Mouse (Mus musculus) duodenum, adult 2 months (tissue): ENCODE results near the gene Cyp2j6. TPM values are rescaled to one million over a fixed set of nuclear protein-coding genes. Genes with fewer than 3 reads are reported as not detected.

Experiments used
- polyA plus RNA-seq: library from polyadenylated mRNA; depleted of rRNA; stranded (reverse); fragments of >200 nt; gene quantifications from 2 replicates; pipeline ENCODE4 v1.2.3, GENCODE M21; 2012; ENCODE audit warnings: low replicate concordance; rRNA removed

Gene Cyp2j6
- polyA plus RNA-seq: 21.8 and 23.9 TPM in 2 replicates

GRCm38 (mm10) chr4:96553133-96553819, at the start of gene Cyp2j6:
Cyp2j6 (minus strand) TSS chr4:96553661.

GRCm38 (mm10) chr4:96590911-96591790, 37.7 kb upstream of the Cyp2j6 start, which contains the start of gene Cyp2j9:
Cyp2j9 (minus strand) TSS chr4:96591578.

DNA sequence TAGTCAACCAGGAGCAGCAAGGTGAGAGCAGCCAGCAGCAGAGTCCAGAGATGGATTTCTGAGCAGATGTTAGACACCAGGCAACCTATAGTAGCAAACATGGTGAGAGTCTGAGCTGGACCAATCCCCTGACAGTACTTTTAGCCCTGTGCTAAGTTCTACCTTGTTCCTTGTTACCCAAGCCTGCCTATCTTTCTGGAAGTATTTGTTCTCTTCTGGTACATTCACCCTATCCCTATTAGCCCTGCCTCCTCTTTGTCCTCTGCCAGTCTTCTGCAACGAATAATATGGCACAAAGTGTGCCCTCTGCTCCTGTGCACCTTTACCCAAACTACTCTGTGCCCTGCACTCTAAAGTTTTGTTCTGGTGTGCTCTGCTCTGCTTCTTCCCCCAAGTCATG, 46.2 kb downstream of the Cyp2j6 start, which contains the start of gene Cyp2j8:
TSS of gene Cyp2j8 (minus strand) at position 101 of the 400 bp plus-strand sequence.

Other genes starting within 250 kb of the Cyp2j6 start
- not detected in 2 replicates for gene Cyp2j11, start 205.0 kb downstream of the Cyp2j6 start, polyA plus RNA-seq
- gene Cyp2j8, start 46.3 kb downstream of the Cyp2j6 start, polyA plus RNA-seq: 0.08 TPM in 1 of 2 replicates, not detected in the other
- 2.5 and 3.6 TPM in 2 replicates for gene Cyp2j9, start 37.9 kb upstream of the Cyp2j6 start, polyA plus RNA-seq
- gene Cyp2j5, start 110.5 kb upstream of the Cyp2j6 start, polyA plus RNA-seq: not detected in 2 replicates
- not detected in 2 replicates for gene Gm12695, start 231.5 kb upstream of the Cyp2j6 start, polyA plus RNA-seq